ENCODE assay signal across 14 mouse cellular contexts in the genomic region with DNA sequence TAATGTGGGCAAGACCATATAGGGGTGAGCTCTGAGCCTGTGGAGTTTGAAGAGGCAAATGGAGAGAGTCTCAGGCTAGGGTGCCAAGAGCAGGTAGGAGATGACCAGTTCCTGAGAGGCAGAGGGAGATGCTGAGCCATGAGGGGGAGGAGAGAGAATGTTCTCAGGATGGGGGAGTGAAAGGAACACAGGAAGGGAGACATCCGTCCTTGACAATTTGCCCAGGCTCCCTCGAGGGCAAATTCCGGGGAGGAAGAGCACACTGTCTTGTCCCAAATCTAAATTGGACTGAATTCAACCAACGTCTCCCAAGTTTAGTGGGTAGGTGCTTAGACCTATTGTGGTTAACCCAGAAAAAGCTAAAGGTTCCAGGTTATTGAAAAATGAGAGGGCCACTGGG.
DNase-seq lines count a peak whose midpoint lies in the region; ATAC-seq and TF ChIP-seq lines count a peak whose summit lies in the region.
"Had no signal": no experiment of that assay in that cellular context is flagged by ENCODE, and none has a peak within 500 bp of the region (broad histone marks: within the 10 kb centered on the region; RNA-seq: fewer than 3 reads in every experiment).

No protein-coding gene starts in this region.

- WGBS in thymus, adult 2 months: 85% methylated on average over 4 of the region's 4 CpGs
- WGBS in hindbrain, embryonic 16.5 days: 87% methylated on average over 4 of the region's 4 CpGs

- H3K9me3 ChIP-seq in hindbrain, embryonic 16.5 days (ENCODE audit: control insufficient read depth, low read length): no peaks in the 10 kb centered on the region
- H3K9me3 ChIP-seq: liver, embryonic 15.5 days had no signal

- TF ChIP-seq POLR2A in thymus, adult 2 months (IDR thresholded peaks at IDR 0.05; ENCODE audit: control insufficient read depth, extremely low read depth, insufficient read depth, low read length, poor library complexity): no peak

- no peak overlapping the region for H3K27ac ChIP-seq in thymus, adult 2 months (ENCODE audit: control insufficient read depth, insufficient read depth, low read length)
- H3K27ac ChIP-seq in hindbrain, embryonic 16.5 days (ENCODE audit: low read depth, low read length): no peak overlapping the region
- H3K27ac ChIP-seq: left cerebral cortex, adult 2 months; liver, embryonic 15.5 days had no signal

- H3K4me3 ChIP-seq in thymus, adult 2 months (ENCODE audit: control insufficient read depth, insufficient read depth, low read length): no peak overlapping the region
- H3K4me3 ChIP-seq in hindbrain, embryonic 16.5 days (ENCODE audit: low read length): no peak overlapping the region
- H3K4me3 ChIP-seq: left cerebral cortex, adult 2 months; liver, embryonic 15.5 days had no signal

- TF ChIP-seq CTCF in thymus, adult 2 months (IDR thresholded peaks at IDR 0.05; ENCODE audit: borderline replicate concordance, control insufficient read depth, extremely low read depth, insufficient read depth, low read length, poor library complexity): no peak

- no peak overlapping the region for H3K9ac ChIP-seq in hindbrain, embryonic 16.5 days (ENCODE audit: low read depth, low read length)
- H3K9ac ChIP-seq: liver, embryonic 15.5 days had no signal

- DNase-seq in adrenal gland, adult 2 months: peak; percentile 24
- no peak for DNase-seq in adrenal gland, adult 18-20 months (ENCODE audit: low spot score in 2 of 2)
- DNase-seq in kidney, adult 9 months: peak; percentile 23
- DNase-seq in kidney, adult 11 months: no peak
- peak; percentile 23 for DNase-seq in adrenal gland, adult 8-10 months
- peak; percentile 39 for DNase-seq in lung, postnatal 14 days
- no peak for DNase-seq in thymus, adult 2 months
- DNase-seq: cerebellum, adult 9-10 months; midbrain, embryonic 14.5 days; thymus, postnatal 25 days had no signal

- no peak overlapping the region for H3K4me2 ChIP-seq in hindbrain, embryonic 16.5 days (ENCODE audit: low read length)
- H3K4me2 ChIP-seq: liver, embryonic 15.5 days had no signal

- no peaks in the 10 kb centered on the region for H3K36me3 ChIP-seq in thymus, adult 2 months (ENCODE audit: control insufficient read depth, insufficient read depth, low read length)
- H3K36me3 ChIP-seq in hindbrain, embryonic 16.5 days (ENCODE audit: control insufficient read depth, insufficient read depth, low read length): no peaks in the 10 kb centered on the region
- H3K36me3 ChIP-seq: liver, embryonic 15.5 days had no signal

- peaks cover 22% of the 10 kb centered on the region for H3K4me1 ChIP-seq in thymus, adult 2 months (replicated peaks; ENCODE audit: control insufficient read depth, insufficient read depth, low read length)
- H3K4me1 ChIP-seq in hindbrain, embryonic 16.5 days (ENCODE audit: control insufficient read depth, insufficient read depth, low read depth, low read length): peaks cover 16% of the 10 kb centered on the region

- no peak for ATAC-seq in hindbrain, embryonic 16.5 days

- H3K27me3 ChIP-seq in thymus, adult 2 months (ENCODE audit: control insufficient read depth, insufficient read depth, low read length): no peaks in the 10 kb centered on the region
- H3K27me3 ChIP-seq in hindbrain, embryonic 16.5 days (replicated peaks; ENCODE audit: control insufficient read depth, insufficient read depth, low read length): no peaks in the 10 kb centered on the region
- H3K27me3 ChIP-seq: CH12.LX had no signal

Comparison
In these comparisons a context has a peak if more than half of its experiments do, and no peak if none do; other contexts are left out.
1. DNase-seq: peak in adrenal gland, adult 2 months (single experiment), kidney, adult 9 months (single experiment), adrenal gland, adult 8-10 months (single experiment) and lung, postnatal 14 days (single experiment); none in adrenal gland, adult 18-20 months (0 of 2), kidney, adult 11 months (single experiment) and thymus, adult 2 months (single experiment).